Comparison of ENCODE assay signal across 9 mouse cellular contexts in the genomic region with DNA sequence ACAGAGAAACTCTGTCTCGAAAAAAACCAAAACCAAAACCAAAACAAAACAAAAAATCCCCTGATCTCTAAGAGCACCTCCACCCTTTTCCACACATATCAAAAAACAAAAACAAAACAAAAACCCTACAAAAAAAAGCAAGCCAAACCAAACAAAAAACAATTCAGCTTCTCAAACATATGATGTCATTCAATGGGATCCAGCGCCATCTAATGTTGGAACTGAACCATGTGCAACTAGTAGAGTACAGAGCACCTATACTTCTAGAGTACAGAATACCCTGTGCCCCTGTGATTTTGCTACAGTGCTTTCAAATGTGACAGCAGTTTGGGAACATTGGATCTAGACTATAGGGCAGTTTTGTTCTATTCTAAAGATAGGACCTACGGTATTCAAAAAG. TPM values are rescaled to one million over a fixed set of nuclear protein-coding genes. Genes with fewer than 3 reads are reported as not detected.
A peak's percentile ranks its signal among the peaks of the same experiment; 100 is the strongest.
DNase-seq lines count a peak whose midpoint lies in the region; ATAC-seq lines count a peak whose summit lies in the region.
"Had no signal": no experiment of that assay in that cellular context is flagged by ENCODE, and none has a peak within 500 bp of the region (broad histone marks: within the 10 kb centered on the region; RNA-seq: fewer than 3 reads in every experiment).

No protein-coding gene starts in this region.

- H3K4me1 ChIP-seq in midbrain, embryonic 10.5 days: peaks cover 50% of the 10 kb centered on the region

- H3K4me3 ChIP-seq in midbrain, embryonic 10.5 days: peak overlapping the region; percentile 74

- intact Hi-C loops in gastrocnemius, postnatal 14 days (cut with DNase I; ENCODE audit: low total_unique reads): loop anchor here (5.0 kb wide), 1 partner anchor 62 kb away; no protein-coding TSS in a partner anchor
- intact Hi-C loops in left cerebral cortex, postnatal 10 days (cut with DNase I): loop anchor here (2.0 to 5.0 kb wide), 2 partner anchors 72 to 83 kb away; a partner anchor contains a TSS

- H3K36me3 ChIP-seq in midbrain, embryonic 10.5 days: peaks cover 6% of the 10 kb centered on the region; the same call in 1 of the 2 replicates

- no peaks in the 10 kb centered on the region for H3K9me3 ChIP-seq in midbrain, embryonic 10.5 days (replicated peaks)

- DNase-seq in gastrocnemius, adult 18-20 months (ENCODE audit: low spot score): peak; percentile 68
- no peak for DNase-seq in gastrocnemius, postnatal 14 days
- peak; percentile 84 for DNase-seq in CD4-positive helper T cell, adult 2 months (ENCODE audit: low read depth, low spot score)
- peak; percentile 65 to 73 for DNase-seq in cerebellum, postnatal 14 days
- no peak for DNase-seq in midbrain, embryonic 10.5 days (ENCODE audit: low spot score)
- DNase-seq in ovary, postnatal 36 days (ENCODE audit: low spot score): no peak
- DNase-seq in left cerebral cortex, postnatal 10 days (ENCODE audit: extremely low spot score in 1 of 2, low spot score in 2 of 2): no peak

- no peak overlapping the region for H3K27ac ChIP-seq in midbrain, embryonic 10.5 days (replicated peaks)

- peak; percentile 15 for ATAC-seq in inflammation-experienced regulatory T-cells, adult 6 months

- 70% methylated on average over 3 of the region's 3 CpGs for WGBS in midbrain, embryonic 10.5 days

- H3K27me3 ChIP-seq in midbrain, embryonic 10.5 days (ENCODE audit: low read depth, poor library complexity, severe bottlenecking): no peaks in the 10 kb centered on the region

RNA-seq across cellular contexts. Expression of a gene that starts 3.7 kb away (rescaled TPM):
- 10 to 100 TPM; 33.0 to 33.9 TPM for total RNA-seq in gastrocnemius, adult 18-20 months (2021)
- total RNA-seq in gastrocnemius, postnatal 14 days (2021): 10 to 100 TPM; 36.4 to 39.1 TPM
- 10 to 100 TPM; 27.3 to 28.4 (median 27.7) TPM for polyA plus RNA-seq in inflammation-experienced regulatory T-cells, adult 6 months (2017; shearing (Covaris generic))
- 25.6 and 32.2 TPM in 2 replicates for polyA plus RNA-seq in midbrain, embryonic 10.5 days (2016; fragmentation: Nextera tagmentation; extraction: Ambion mirVana)
- total RNA-seq in left cerebral cortex, postnatal 10 days (2021): 10 to 100 TPM; 52.1 to 52.9 TPM

RNA-seq across cellular contexts. Expression of a gene that starts 7.1 kb away (rescaled TPM):
- total RNA-seq in gastrocnemius, adult 18-20 months (2021): not detected
- total RNA-seq in gastrocnemius, postnatal 14 days (2021): not detected
- polyA plus RNA-seq in inflammation-experienced regulatory T-cells, adult 6 months (2017; shearing (Covaris generic)): not detected
- 0.09 TPM in 1 of 2 replicates, not detected in the other for polyA plus RNA-seq in midbrain, embryonic 10.5 days (2016; fragmentation: Nextera tagmentation; extraction: Ambion mirVana)
- not detected for total RNA-seq in left cerebral cortex, postnatal 10 days (2021)
- total RNA-seq: left cerebral cortex, postnatal 25 days had no signal

RNA-seq across cellular contexts. Expression of a gene that starts 11.0 kb away (rescaled TPM):
- total RNA-seq in gastrocnemius, adult 18-20 months (2021): 10 to 100 TPM; 37.1 to 37.5 TPM
- total RNA-seq in gastrocnemius, postnatal 14 days (2021): 10 to 100 TPM; 18.2 to 21.3 TPM
- polyA plus RNA-seq in inflammation-experienced regulatory T-cells, adult 6 months (2017; shearing (Covaris generic)): 10 to 100 TPM in 2 of 3 experiments, 1 to 10 TPM in 1; 4.3 to 13.9 (median 11.8) TPM
- polyA plus RNA-seq in midbrain, embryonic 10.5 days (2016; fragmentation: Nextera tagmentation; extraction: Ambion mirVana): 0.64 and 0.91 TPM in 2 replicates
- total RNA-seq in left cerebral cortex, postnatal 10 days (2021): 10 to 100 TPM; 57.1 to 67.6 TPM

RNA-seq across cellular contexts. Expression of a gene that starts 41.0 kb away (rescaled TPM):
- 10 to 100 TPM; 30.6 to 31.2 TPM for total RNA-seq in gastrocnemius, adult 18-20 months (2021)
- total RNA-seq in gastrocnemius, postnatal 14 days (2021): 10 to 100 TPM; 75.5 to 80.7 TPM
- polyA plus RNA-seq in inflammation-experienced regulatory T-cells, adult 6 months (2017; shearing (Covaris generic)): 1 to 10 TPM; 1.7 to 2.5 (median 1.8) TPM
- 1.1 TPM in 2 replicates for polyA plus RNA-seq in midbrain, embryonic 10.5 days (2016; fragmentation: Nextera tagmentation; extraction: Ambion mirVana)
- total RNA-seq in left cerebral cortex, postnatal 10 days (2021): 1 to 10 TPM in 1 of 2 experiments, under 1 TPM in 1; 0.95 to 1.2 TPM

RNA-seq across cellular contexts. Expression of a gene that starts 47.0 kb away (rescaled TPM):
- 1 to 10 TPM; 3.5 to 4.0 TPM for total RNA-seq in gastrocnemius, adult 18-20 months (2021)
- 1 to 10 TPM; 6.6 to 8.0 TPM for total RNA-seq in gastrocnemius, postnatal 14 days (2021)
- not detected for polyA plus RNA-seq in inflammation-experienced regulatory T-cells, adult 6 months (2017; shearing (Covaris generic))
- 1.0 and 1.4 TPM in 2 replicates for polyA plus RNA-seq in midbrain, embryonic 10.5 days (2016; fragmentation: Nextera tagmentation; extraction: Ambion mirVana)
- 10 to 100 TPM; 20.0 to 21.5 TPM for total RNA-seq in left cerebral cortex, postnatal 10 days (2021)

Comparison
In these comparisons a context has a peak if more than half of its experiments do, and no peak if none do; other contexts are left out.
1. DNase-seq: peak in gastrocnemius, adult 18-20 months (single experiment), CD4-positive helper T cell, adult 2 months (single experiment) and cerebellum, postnatal 14 days (2 of 2); none in gastrocnemius, postnatal 14 days (single experiment), midbrain, embryonic 10.5 days (single experiment), ovary, postnatal 36 days (single experiment) and left cerebral cortex, postnatal 10 days (0 of 2).